Mouse (Mus musculus): ENCODE results near the gene Mindy4.

The Mindy4 gene

DNA sequence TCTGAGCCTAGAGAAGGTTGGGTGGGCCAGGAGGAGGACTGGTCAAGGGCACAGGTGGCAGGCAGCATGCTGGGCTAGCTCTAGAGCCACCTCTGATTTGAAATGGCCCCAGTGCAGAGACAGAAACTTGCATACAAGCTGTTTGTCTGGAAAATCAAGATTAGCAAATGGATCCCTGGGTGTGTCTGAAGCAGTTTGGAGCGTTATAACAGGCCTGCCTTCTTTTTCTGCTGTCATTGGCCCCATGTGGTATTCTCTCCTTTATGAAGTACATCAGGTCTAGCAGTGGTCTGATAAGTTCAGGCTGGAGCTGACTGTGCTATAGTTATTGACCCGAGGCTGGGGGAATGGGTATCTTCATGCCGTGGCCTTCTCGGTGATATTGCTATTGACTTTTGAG, 110.7 kb downstream of the Mindy4 start:
- no peak for DNase-seq

DNA sequence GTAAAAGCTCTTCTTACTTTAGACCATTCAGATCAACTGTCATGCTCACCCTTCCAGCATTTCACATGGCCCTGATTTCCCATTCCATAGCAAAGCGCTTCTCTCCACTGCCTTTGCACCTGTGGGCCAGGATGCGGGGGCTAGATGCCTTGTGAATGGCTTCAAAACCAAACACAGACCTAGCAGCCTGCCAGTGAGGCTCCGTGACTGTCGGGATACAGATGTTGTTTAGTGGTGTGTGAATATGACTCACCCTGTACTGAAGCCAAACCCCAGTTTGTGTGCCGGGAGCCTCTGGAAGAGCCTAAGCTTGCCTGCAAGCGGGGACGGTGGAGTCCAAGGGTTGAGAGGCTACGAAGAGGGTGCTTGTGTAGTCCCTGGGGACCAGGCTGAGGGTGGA, 111.4 kb downstream of the Mindy4 start:
- no peak for DNase-seq

DNA sequence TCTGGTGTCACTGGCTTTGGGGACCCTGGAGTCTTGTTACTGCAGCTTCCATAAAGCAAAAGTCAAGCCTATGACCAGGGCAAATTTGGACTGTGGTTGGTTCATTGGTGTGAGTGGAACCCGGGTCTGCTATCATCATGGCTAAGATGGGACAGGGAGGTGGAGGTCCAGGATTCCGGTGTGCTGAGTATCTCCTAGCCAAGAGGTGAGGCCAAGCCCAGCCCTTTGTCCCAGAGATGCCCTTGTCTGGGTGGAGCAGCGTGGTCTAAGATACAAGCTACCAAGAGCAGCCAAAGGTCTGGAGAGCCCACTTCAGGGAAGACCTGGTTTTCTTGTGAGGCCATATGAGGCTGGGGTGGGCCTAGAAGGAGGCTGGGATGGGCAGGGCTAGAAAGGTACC, 115.4 kb downstream of the Mindy4 start:
- DNase-seq: no peak

DNA sequence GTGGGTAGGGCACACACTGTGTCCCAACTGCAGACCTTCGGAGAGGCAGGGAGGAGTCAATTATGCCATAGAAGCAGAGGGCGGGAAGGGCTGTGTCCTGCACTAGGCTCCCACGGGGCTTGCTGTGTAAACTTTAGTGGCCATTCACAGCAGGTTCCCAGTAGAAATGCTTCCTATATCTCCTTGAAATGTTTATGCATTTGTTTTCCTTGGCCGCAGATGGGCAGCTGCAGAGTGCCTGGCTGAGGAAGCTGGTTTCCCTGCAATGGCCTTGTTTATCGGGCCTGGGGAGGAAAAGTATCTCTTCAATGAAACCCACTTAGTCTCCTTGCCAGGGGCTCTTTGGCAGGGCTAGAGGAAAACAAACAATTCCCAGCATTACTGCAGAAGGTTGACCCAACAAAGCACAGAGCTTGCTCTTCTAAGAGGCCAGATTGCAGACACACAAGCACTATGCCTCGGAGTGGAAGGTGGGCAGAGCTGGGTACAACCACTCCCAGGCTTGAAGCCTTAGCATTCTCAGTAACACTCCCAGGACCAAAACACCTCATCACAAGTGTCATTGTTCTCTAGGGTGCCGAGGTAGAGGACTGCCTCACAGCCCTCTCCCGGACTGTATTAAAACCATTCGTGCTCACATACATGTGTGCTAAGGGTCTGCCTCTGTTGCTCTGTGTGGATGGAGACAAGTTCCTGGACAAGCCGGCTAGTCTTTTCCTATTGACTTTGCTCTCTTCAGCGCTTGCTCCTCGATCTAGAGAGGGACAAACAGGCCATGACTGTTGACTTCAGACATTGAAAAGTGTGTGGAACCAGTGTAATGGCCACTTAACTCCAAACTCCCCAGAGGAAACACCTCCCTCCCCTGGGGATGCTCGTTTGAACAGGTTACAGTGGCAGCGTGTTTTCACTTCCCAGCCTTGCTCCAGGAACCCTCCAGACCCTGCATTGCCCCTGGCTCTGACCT, 116.7 kb downstream of the Mindy4 start:
- no peak for DNase-seq

DNA sequence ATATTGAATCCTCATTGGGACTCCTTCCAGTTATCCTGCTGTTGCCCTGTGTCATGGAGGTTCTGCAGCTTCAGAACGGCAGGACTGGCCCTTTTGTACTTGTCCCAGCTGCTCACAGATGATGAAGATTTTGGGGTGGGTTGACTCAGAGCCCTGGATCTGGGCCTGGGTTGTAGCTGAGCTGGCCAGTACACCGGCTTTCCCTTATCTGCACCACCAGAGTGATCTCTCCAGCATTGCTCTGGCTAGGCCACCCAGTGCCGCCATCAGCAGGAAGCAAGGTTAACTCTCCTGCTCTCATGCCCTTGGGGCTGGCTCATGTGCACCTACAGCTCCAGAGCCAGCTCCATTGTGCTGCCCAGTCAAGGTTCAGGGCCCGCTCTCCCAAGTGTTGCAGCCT, 117.7 kb downstream of the Mindy4 start:
- no peak for DNase-seq

DNA sequence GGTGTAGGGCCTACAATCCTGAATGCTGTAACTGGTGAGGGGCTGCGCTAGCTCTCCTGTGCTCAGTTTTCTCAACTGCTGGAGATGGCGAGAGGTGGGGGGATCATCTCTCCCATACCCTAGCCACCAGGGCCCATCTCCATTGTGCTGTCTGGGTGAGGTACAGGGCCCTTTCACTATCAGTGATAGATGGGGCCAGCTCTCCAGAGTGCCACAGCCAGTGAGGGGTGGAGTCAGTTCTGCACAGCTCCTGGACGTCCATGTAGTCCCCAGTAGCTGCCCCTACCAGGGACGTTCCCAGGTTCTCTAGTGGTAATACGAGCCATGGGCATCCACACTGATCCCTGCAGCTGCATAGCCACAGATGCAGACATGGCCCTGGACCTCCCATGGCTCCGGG, 118.3 kb downstream of the Mindy4 start:
- DNase-seq: no peak

DNA sequence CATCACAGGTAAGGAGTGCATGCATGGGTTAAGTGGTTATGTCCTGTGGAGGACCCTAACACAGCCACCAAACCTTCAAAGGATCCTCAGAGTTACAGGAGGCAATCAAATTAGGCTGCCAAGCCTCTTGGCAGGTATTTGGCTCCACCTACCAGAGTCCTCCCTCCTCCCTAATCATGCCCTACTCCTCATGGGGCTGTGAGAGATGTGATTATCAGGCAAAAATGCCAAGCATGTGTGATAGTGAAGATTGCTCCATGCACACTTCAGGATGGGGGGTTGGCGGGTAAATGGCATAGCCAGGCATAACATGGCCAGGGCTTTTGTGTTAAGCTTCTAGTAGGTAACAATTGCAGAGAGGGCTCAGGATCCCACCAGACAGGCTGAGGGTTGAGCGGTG, 119.8 kb downstream of the Mindy4 start:
- no peak for DNase-seq

DNA sequence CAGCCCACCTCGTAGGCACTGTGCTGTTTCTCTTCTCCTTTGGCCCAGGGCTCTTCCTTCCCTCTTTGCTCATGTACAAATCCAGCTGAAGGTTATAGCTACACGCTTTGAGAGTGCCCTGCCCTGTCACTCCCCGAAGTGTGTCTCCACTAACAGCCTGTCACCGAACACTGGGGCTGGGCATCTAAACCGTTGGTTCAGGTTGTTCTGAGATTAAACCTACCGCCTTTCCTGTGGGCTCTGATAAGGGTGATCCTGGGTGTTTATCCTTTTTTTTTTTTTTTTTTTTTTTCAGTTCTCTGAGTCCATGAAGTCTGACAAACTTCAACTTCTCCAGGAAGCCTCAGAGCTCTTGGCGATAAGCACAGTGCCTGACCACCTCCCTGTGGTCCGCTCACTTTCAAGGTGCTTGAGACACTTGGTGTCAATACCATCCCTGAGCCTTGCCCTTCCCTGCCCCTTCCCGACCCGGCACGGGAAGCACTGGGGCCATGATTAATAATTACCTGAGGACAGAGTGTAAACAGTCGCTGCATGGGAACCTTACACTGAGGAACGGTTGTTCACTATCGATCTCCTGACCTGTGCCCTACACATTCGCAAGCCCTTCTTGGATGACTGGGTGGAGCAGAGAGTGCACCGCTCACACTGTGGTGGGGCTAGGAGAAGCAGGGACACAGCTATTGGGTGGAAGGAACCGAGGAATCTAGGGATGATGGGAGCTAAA, 120.9 kb downstream of the Mindy4 start:
- peak; percentile 64 for DNase-seq

DNA sequence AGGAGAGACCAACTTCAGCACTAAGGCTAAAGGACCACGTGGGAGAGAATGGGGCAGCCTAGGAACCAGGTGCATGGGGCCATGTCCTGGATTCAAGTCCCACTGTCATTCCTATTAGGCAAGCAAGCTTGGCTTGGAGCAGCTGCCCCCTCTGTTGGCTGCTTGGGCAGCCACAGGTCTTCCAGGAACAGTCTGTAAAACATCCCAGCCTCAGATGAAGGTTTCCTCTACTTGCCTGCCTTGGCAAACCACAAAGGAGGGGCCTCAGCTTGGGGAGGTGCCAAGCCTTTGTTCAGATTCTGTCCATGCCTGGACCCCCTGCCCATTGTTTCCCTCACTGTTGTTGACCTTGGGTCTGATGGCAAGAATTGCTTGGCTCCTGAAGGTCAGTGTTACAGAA, 121.6 kb downstream of the Mindy4 start:
- no peak for DNase-seq

DNA sequence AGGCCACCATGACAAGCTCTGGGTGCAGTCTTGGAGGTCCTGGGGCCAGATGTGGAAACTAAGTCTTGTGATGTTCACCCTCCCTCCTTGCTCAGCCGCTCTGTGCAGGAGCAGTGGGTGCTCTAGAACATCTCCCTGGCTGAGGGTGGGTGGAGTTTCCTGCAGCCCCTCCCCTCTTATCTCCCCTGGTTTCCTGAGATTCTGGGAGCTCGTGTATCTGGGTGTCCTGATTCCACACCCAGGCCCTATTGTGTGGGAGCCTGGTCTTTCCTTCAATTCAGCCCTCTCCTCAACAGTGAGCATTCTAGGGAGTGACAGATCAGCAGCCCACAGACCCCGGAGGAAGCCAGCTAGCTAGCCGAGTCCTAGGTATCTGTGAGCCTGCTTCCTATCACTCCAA, 123.1 kb downstream of the Mindy4 start:
- no peak for DNase-seq

DNA sequence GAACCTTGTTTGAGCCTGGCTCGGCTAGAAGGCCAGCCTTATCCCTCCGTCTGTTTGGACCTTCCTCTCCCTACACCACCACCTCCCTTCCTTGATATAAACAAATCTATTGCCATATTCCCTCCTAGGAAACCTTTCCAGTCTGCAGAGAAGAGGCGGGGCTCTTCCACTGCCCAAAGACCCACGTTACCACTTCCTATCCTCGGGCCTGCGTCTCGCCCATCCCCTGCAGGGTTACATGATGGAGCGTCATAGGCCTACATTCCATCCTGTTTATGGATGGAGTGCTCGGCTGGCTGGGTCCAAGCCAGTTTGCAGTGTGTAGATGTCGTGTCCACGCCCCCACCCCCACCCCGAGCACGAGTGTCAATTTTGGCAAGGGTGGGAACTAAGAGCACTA, 124.1 kb downstream of the Mindy4 start:
- no peak for DNase-seq

DNA sequence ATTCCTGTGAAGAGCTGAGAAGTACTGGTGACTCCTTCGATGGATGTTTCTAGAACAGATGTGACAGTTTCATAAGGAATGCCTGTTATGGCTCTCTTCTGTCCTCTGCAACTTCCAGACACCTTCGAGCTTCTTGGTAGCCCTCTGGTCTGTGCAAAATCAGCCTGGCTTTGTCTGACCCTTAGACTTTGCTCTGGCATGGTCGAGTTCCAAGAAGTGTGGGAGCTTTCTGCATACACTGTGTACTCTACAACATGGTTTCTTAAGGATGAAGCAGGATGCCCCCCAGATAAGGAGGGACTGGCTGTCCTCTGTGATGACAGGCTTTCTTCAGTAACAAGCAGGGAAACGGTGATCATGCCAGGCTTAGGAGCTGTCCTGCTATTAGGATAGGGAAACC, 125.0 kb downstream of the Mindy4 start:
- DNase-seq: peak; percentile 73

DNA sequence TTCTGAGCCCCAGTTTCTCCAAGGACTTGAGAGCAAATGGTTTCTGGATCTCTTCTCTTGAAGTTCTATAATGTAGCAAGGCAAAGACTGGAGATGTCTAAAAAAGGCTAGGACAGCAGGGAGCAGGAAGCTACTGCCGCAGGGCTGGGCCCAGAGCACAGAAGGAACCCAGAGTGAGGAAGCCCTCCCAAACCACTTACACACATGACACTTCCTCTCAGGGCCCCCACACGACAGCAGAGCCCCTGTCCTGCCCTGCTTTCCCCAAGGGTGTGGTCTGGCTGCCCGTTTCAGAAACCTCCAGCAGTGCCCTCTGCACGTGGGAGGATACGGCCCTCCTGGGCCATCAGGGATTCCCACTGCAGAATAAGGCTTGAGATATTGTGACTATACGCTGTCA, 128.1 kb downstream of the Mindy4 start:
- no peak for DNase-seq

DNA sequence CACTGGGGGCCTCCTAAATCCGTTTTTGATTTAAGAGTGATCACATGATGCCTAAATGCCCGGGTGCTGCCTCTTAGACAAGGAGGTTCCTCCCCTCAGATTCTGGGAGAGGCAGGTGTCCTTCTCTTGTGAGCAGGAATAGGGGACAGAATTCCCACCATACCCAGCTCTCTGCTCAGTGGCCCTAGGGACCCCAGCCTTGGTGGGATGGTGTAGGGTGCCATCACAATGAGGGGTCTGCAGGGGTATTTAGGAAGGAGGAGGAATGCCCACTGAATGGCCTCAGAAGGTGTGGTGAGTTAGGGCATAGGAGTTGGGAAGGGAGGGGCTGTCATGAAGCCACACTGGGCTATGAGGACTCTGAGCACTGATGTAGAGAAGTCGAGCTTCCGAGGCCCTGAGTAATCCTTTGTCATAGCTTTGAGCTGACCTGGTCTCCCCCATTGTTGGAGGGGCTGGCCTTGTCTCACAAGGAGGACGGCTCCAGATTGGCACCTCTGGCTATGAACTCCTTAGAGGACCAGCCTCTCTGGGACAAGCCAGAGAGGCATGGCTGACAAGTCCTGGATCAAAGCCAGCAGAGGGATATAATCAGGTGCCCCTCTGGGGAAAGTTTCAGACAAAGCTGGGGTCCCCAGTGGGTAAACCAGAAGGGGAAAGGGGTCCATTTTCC, 129.1 kb downstream of the Mindy4 start:
- no peak for DNase-seq

DNA sequence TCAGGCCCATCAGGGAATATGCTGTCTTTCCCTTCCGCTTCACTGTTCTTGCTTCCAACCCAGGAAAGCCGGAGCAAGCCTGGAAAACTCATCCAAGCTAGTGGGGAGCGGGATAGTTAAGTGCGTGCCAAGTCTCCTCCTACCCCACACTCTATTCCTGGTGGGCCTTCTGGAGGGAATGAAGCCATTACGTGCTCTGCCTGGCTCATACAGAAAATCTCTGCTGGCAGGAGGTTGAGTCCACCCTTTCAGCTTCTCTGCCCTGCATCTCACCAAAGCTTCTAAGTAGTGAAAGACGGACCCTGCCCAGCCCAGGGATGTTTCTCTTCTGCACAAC, 129.6 kb downstream of the Mindy4 start:
- no peak for DNase-seq

DNA sequence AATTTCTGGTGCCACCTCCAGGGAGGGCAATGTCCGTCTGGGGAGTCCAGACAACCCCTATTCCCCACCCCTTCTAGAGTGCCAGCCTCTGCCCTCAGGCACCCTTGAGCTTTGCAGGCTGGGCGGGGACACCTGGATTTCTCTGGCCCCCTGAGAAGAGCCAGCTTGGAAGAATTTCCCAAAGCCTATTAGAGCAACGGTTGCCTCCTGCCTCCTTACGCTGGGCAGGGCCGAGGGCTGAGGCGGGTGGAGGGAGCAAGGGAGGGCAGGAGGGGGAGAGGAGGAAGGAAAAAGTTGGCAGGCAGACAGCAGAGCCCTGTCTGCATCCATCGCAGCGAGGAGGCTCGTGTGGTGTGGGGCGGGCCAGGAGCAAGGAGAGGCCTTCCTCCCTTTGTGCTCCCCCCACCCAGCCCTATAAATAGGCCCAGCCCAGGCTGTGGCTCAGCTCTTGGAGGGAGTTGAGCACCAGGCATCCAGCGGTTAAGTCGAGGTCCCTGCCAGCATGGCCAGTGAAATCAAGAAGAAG, 132.9 kb downstream of the Mindy4 start, which contains the start of gene Aqp1:
Aqp1 (plus strand) TSS at position 444 of the 526 bp plus-strand sequence.
- peak; percentile 85 for DNase-seq

DNA sequence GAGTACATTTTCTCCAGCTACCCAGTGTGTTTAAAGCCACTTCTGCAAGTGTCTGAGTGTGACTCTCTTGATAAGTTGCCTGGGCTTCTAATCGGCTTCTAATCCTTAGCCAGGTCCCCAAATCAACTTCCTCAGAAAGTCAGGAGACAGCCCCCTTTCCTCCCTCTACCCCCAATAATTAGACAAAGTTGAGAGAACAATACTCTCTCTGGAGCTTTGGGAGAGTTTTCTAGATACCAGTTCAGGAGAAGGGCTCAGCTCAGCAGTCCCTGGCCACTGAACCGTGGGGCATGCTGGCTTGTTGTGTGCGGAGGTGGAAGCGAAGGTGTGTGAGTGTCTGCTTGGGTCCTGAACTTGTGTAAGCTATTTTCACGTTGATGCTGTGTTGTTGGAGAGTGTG, 134.1 kb downstream of the Mindy4 start:
- no peak for DNase-seq

DNA sequence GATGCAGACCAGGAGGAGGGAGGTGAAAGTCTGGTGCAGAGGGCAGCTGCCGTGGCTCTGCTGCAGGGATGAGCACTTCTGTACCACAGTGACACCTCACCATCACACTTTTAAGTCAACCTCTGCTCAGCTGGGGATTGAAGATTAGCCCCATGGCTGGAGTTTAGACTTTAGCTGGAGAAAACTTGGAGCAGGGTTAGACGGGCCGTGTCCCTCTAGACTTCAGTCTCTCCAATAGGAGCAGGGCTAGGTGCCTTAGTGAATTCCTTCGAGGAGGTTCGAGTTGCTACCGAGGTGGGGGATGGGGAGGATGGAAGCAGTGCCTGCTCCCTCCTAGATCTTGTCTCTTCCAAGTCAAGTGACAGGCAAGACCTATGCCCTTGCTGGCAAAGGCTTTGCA, 134.9 kb downstream of the Mindy4 start:
- peak; percentile 83 for DNase-seq

DNA sequence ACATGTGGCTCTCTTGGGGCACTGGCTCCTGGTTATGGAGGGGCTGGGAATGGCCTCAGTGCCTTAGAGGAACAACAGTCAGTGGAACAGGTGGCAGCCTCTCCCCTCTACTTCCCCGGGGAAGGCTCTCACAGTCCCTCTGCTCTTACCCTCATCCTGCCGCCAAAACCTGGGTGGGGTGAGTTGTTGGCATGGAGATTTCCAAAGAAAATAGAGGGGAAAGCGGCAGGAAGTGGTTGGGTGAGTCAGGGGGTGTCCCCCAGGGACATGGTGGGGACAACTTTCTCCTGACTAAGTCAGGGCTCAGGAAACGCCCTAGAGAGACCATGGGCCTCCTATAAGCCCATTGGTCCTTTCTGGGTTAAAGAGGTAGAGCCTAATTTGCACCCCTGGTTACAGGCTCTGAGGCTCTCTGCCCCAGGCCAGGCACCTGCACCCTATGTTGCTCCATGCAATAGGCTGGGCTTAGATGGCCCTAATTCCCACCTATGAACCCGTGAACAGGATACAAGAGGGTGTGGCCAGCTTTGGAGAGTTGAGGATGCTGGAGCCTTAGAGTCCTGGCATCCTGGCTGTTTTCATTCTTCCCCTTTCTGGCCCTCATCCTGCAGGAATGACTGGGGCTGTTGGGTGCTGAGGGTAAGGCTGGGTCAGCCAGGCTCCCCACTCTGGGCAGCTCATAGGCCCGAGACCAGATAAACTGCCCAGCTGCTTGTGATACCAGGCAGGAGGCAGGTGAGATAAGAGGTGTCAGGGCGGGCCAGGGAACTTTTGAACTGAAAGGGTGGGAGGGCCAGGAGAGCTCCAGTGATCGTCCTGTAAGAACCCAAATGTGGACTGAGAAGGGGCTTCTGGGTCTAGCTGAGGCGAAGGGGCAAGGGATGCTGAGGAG, 136.0 kb downstream of the Mindy4 start:
- DNase-seq: no peak

DNA sequence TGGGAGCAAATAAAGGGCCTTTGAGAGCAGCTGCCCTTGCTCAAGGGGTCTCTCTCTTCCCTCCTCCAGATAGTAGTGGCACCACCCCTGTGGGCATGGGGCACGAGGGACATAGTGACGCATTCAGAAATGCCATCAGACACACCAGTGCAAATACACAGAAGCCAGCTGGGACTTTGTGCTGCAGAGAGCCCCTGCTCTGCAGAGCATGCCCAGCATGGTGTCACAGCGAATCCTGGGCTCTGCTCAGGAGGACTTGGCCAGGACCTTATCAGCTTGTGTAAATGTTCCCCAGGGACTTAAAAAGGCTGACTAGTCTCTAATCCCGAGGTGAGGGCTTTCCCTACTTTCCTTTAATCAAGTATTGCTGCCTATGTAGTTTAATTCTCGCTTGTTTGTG, 138.5 kb downstream of the Mindy4 start:
- peak; percentile 6 for DNase-seq

DNA sequence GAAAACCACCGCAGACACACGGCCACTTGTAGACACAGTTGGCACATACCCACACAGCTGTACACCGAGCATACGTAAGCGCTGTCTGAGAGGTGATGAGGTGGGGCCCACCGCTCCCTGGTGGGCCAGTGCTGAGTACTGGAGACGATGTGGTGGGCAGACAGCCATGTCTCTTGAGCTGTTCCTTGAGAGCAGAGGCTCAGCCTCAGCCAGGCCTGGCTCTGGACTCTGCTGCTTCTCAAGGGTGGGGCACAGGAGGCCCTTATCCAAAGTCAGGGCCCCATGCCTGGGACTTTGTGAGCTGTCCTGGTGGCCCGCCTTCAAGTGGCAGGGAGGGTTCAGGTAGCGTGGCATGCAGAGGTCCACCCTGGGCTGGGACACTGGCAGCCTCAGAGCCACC, 139.1 kb downstream of the Mindy4 start:
- peak; percentile 6 for DNase-seq

DNA sequence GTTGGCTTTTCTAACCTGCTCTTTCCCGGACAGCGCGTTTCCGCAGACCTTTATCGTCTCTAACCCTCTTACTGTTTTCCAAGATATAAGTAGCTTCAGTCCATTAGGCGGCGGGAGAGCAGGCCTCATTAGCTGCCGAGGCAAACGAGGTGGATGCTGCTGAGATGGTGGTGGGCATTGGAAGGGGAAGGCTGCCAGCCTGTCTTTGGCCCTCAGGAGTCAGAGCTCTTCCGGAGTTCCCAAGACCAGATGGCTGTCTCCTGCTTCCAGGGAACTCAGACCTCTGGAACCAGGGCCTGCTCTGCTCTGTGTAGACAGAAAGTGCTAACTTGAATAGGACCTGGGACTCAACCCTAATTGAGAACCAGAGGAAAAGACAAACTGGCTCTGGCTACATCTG, 140.3 kb downstream of the Mindy4 start:
- DNase-seq: peak; percentile 3
